Mouse (Mus musculus) monocyte, adult 5-6 weeks (primary cell): ENCODE measurements around the gene Utp11. TPM values are rescaled to one million over a fixed set of nuclear protein-coding genes. Genes with fewer than 3 reads are reported as not detected.

ENCODE experiments used
- ATAC-seq: fragments of 153-309, 156-312 bp; replicated peaks from 2 replicates; pipeline ENCODE4 v1.8.0; 2017; ENCODE audit warnings: mild to moderate bottlenecking; ENCODE audit not compliant: low TSS enrichment, insufficient number of reproducible peaks, severe bottlenecking, poor library complexity, low FRiP score
- total RNA-seq: library from RNA; stranded (forward); fragments of 200-1000, 200-491, 200-594 nt; gene quantifications from 3 replicates; pipeline ENCODE4 v1.2.3, GENCODE M21; 2017

Gene Utp11
- total RNA-seq, 1 experiment from 2014 or later = 36.0 TPM

- no peak for ATAC-seq
Measured at GRCm38 (mm10) chr4:124656518-124656853, 36.9 kb downstream of the Utp11 start, which contains the start of gene Pou3f1. Gene Pou3f1, plus strand, starts transcription at chr4:124656807.

GRCm38 (mm10) chr4:124652886-124653285 is 40.5 kb downstream of the Utp11 start:
- ATAC-seq = no peak

DNA sequence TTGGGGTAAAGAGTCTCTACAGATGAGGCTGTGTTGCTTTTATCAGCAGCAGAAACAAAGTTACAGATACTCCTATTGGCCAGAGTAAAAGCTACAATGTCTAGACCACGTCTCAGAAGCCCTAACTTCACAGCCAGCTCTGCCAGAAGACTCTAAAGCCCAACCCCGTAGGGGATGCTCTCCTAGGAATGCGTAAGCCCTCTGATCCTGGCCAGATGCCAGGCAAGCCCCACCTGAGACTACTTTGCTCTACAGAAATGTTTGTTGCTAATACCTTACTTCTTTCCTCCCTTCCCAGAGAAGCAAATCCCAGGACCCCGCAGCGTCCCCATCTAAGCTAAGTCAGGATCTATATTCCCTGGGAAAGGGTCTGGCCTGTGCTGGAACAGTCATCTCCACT is 45.5 kb downstream of the Utp11 start:
- ATAC-seq = no peak

- no peak for ATAC-seq
Measured at GRCm38 (mm10) chr4:124646591-124646990, 46.8 kb downstream of the Utp11 start.

GRCm38 (mm10) chr4:124644974-124645433 is 48.4 kb downstream of the Utp11 start:
- peak; percentile 56; the same call in 1 of the 2 replicates for ATAC-seq

- no peak for ATAC-seq
Measured at GRCm38 (mm10) chr4:124643859-124644258, 49.5 kb downstream of the Utp11 start.

GRCm38 (mm10) chr4:124639715-124640114 is 53.7 kb downstream of the Utp11 start:
- ATAC-seq = no peak

GRCm38 (mm10) chr4:124633281-124633680 is 60.1 kb downstream of the Utp11 start:
- ATAC-seq = no peak

DNA sequence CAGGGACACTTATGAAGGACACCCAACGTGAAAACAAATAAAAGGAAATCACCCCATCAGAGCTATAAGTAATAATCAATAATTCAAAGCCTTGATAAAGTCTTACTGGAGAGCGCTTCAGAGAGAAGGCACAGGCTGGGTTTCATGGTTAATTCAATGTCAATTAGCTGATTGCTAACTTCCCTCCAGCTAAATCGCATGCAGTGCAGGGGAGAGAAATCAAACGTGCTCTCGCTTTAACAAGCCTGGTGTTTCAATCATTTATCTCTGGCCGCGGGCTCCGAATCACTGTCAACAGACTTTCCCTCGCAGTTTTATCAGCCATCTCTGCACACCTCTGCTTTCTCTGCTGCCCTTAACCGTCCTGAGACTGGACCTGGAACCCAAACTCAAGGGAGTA is 60.5 kb downstream of the Utp11 start:
- ATAC-seq = no peak

DNA sequence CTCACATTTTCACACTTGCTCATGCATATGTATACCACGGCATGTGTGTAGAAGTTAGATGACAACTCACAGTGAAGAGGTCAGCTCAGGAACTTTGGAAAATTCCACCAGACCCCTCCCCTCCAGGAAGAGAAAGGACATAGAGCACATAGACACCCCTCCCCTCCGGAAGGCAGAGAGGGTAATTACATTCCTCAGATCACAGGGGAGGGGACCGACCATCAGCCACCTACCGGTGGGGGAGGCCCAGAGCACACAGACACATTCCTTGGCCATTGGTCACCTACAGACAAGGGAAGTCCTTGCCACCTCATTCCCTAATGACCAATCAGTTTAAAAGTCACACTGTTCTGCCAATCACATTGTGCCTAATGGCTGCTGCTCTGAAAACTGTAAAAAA is 61.9 kb downstream of the Utp11 start:
- ATAC-seq = no peak

Other genes starting within 250 kb of the Utp11 start
- gene 3100002H09Rik, start 82.8 kb downstream of the Utp11 start, total RNA-seq = not detected in 3 replicates
- gene Pou3f1, start 36.8 kb downstream of the Utp11 start, total RNA-seq = not detected in 3 replicates
- gene Fhl3, start 7.1 kb upstream of the Utp11 start, total RNA-seq = 0.76 to 5.1 TPM in 2 of 3 replicates, not detected in the other
- gene Sf3a3, start 21.2 kb upstream of the Utp11 start, total RNA-seq = 67.5 to 99.3 TPM (median 98.8 TPM) in 3 replicates
- gene Inpp5b, start 48.2 kb upstream of the Utp11 start, total RNA-seq = 30.2 to 90.4 TPM (median 33.8 TPM) in 3 replicates
- 33.8 to 50.2 TPM (median 34.0 TPM) in 3 replicates for gene Mtf1, start 108.5 kb upstream of the Utp11 start, total RNA-seq
- 28.9 to 39.6 TPM (median 38.2 TPM) in 3 replicates for gene Yrdc, start 157.1 kb upstream of the Utp11 start, total RNA-seq
- gene 1110065P20Rik, start 157.6 kb upstream of the Utp11 start, total RNA-seq = 5.5 to 6.7 TPM (median 6.5 TPM) in 3 replicates
- gene Maneal, start 168.6 kb upstream of the Utp11 start, total RNA-seq = 0.53 to 0.76 TPM in 2 of 3 replicates, not detected in the other
- not detected in 3 replicates for gene Epha10, start 187.3 kb upstream of the Utp11 start, total RNA-seq
- gene 9930104L06Rik, start 243.4 kb upstream of the Utp11 start, total RNA-seq = 13.3 to 21.1 TPM (median 17.5 TPM) in 3 replicates
- 1.3 to 2.7 TPM (median 2.0 TPM) in 3 replicates for gene Cdca8, start 245.7 kb upstream of the Utp11 start, total RNA-seq